Comparison of ENCODE assay signal across 23 mouse cellular contexts in genomic region chr17:35174201-35174977, GRCm38 (mm10). TPM values are rescaled to one million over a fixed set of nuclear protein-coding genes. Genes with fewer than 3 reads are reported as not detected.
DNase-seq lines count a peak whose midpoint lies in the region; ATAC-seq and TF ChIP-seq lines count a peak whose summit lies in the region.
"Had no signal": no experiment of that assay in that cellular context is flagged by ENCODE, and none has a peak within 500 bp of the region (broad histone marks: within the 10 kb centered on the region; RNA-seq: fewer than 3 reads in every experiment).

No protein-coding gene starts in this region.

- H3K9ac ChIP-seq in kidney, embryonic 15.5 days = no peak overlapping the region
- H3K9ac ChIP-seq: forebrain, embryonic 12.5 days; limb, embryonic 12.5 days; midbrain, embryonic 15.5 days; neural tube, embryonic 12.5 days; stomach, embryonic 15.5 days had no signal

- H3K4me1 ChIP-seq in kidney, embryonic 15.5 days = no peaks in the 10 kb centered on the region
- no peaks in the 10 kb centered on the region for H3K4me1 ChIP-seq in testis, adult 2 months (ENCODE audit: control insufficient read depth, insufficient read depth, low read length)
- H3K4me1 ChIP-seq: forebrain, embryonic 12.5 days; midbrain, embryonic 15.5 days; neural tube, embryonic 12.5 days; stomach, embryonic 15.5 days had no signal

- TF ChIP-seq POLR2A in testis, adult 2 months (IDR thresholded peaks at IDR 0.05; ENCODE audit: control insufficient read depth, low read depth, low read length) = no peak

- H3K4me3 ChIP-seq in kidney, embryonic 15.5 days (replicated peaks) = no peak overlapping the region
- peak overlapping the region; percentile 94 for H3K4me3 ChIP-seq in testis, adult 2 months (ENCODE audit: control insufficient read depth, low read depth, low read length)
- H3K4me3 ChIP-seq: forebrain, embryonic 12.5 days; heart, embryonic 12.5 days; limb, embryonic 12.5 days; midbrain, embryonic 15.5 days; neural tube, embryonic 12.5 days; stomach, embryonic 15.5 days had no signal

- TF ChIP-seq CTCF in testis, adult 2 months (IDR thresholded peaks at IDR 0.05; ENCODE audit: control insufficient read depth, insufficient read depth, insufficient replicate concordance, low read depth, low read length) = no peak

- 67% methylated on average over 8 of the region's 8 CpGs for WGBS in kidney, embryonic 15.5 days

- H3K36me3 ChIP-seq in kidney, embryonic 15.5 days = no peaks in the 10 kb centered on the region
- no peaks in the 10 kb centered on the region for H3K36me3 ChIP-seq in testis, adult 2 months (ENCODE audit: control insufficient read depth, insufficient read depth, low read length)
- H3K36me3 ChIP-seq: forebrain, embryonic 12.5 days; heart, embryonic 12.5 days; limb, embryonic 12.5 days; midbrain, embryonic 15.5 days; neural tube, embryonic 12.5 days; stomach, embryonic 15.5 days had no signal

- H3K27ac ChIP-seq in kidney, embryonic 15.5 days = peak overlapping the region; percentile 57; the same call in 1 of the 2 replicates
- no peak overlapping the region for H3K27ac ChIP-seq in testis, adult 2 months (ENCODE audit: control insufficient read depth, insufficient read depth, low read depth, low read length)
- H3K27ac ChIP-seq: forebrain, embryonic 12.5 days; limb, embryonic 12.5 days; midbrain, embryonic 15.5 days; neural tube, embryonic 12.5 days; stomach, embryonic 15.5 days had no signal

- no peak overlapping the region for H3K4me2 ChIP-seq in kidney, embryonic 15.5 days
- H3K4me2 ChIP-seq: forebrain, embryonic 12.5 days; heart, embryonic 12.5 days; limb, embryonic 12.5 days; midbrain, embryonic 15.5 days; neural tube, embryonic 12.5 days; stomach, embryonic 15.5 days had no signal

- ATAC-seq in kidney, embryonic 15.5 days (replicated peaks; ENCODE audit: low FRiP score) = no peak
- ATAC-seq in megakaryocyte progenitor cell, adult 5-6 weeks (replicated peaks; ENCODE audit: poor library complexity) = no peak
- ATAC-seq: midbrain, embryonic 15.5 days had no signal

- no peak for DNase-seq in kidney, adult 8-10 months
- DNase-seq in testis, postnatal 14 days (ENCODE audit: low spot score) = no peak
- peak; percentile 80 for DNase-seq in induced T-regulatory cell, adult 2 months (ENCODE audit: low read depth)
- no peak for DNase-seq in adrenal gland, postnatal 4 days (ENCODE audit: low spot score in 2 of 2)
- no peak for DNase-seq in heart, adult 8-10 months (ENCODE audit: low spot score)
- DNase-seq: adrenal gland, postnatal 25 days; cerebellum, postnatal 25 days; gastrocnemius, postnatal 25 days; heart, postnatal 4 days; kidney, postnatal 25 days; lung, adult 18-20 months; lung, postnatal 36 days; thymus, postnatal 25 days had no signal

- H3K9me3 ChIP-seq in kidney, embryonic 15.5 days (replicated peaks) = no peaks in the 10 kb centered on the region
- H3K9me3 ChIP-seq: forebrain, embryonic 12.5 days; heart, embryonic 12.5 days; limb, embryonic 12.5 days; midbrain, embryonic 15.5 days; neural tube, embryonic 12.5 days; stomach, embryonic 15.5 days had no signal

- no peaks in the 10 kb centered on the region for H3K27me3 ChIP-seq in kidney, embryonic 15.5 days
- H3K27me3 ChIP-seq in testis, adult 2 months (ENCODE audit: control insufficient read depth, insufficient read depth, low read length) = no peaks in the 10 kb centered on the region
- H3K27me3 ChIP-seq: limb, embryonic 12.5 days; midbrain, embryonic 15.5 days; neural tube, embryonic 12.5 days; stomach, embryonic 15.5 days had no signal

RNA-seq across cellular contexts. Expression of gene Aif1, which starts 1.5 kb away (rescaled TPM):
- 8.8 and 9.2 TPM in 2 replicates for polyA plus RNA-seq in kidney, embryonic 15.5 days (2015; fragmentation: Nextera tagmentation; extraction: Ambion mirVana)
- polyA plus RNA-seq in testis, adult 2 months (2012; rRNA removed) = 435 and 444 TPM in 2 replicates
- total RNA-seq in adrenal gland, postnatal 4 days (2021) = 10 to 100 TPM in 1 of 2 experiments, 1 to 10 TPM in 1; 9.8 to 10.6 TPM
- total RNA-seq in heart, adult 8-10 months (2022) = 1 to 10 TPM; 1.9 to 3.3 (median 2.4) TPM
- 5.8 and 12.4 TPM in 2 replicates for total RNA-seq in megakaryocyte progenitor cell, adult 5-6 weeks (2015)
- 8.9 and 11.5 TPM in 2 replicates for total RNA-seq in megakaryocyte progenitor cell, adult 5-6 weeks (2017)

RNA-seq across cellular contexts. Expression of gene Prrc2a, which starts 9.7 kb away (rescaled TPM):
- 176 and 209 TPM in 2 replicates for polyA plus RNA-seq in kidney, embryonic 15.5 days (2015; fragmentation: Nextera tagmentation; extraction: Ambion mirVana)
- polyA plus RNA-seq in testis, adult 2 months (2012; rRNA removed) = 515 and 563 TPM in 2 replicates
- total RNA-seq in adrenal gland, postnatal 4 days (2021) = 100 to 1,000 TPM; 264 to 295 TPM
- total RNA-seq in heart, adult 8-10 months (2022) = 100 to 1,000 TPM; 130 to 143 (median 140) TPM
- 228 and 262 TPM in 2 replicates for total RNA-seq in megakaryocyte progenitor cell, adult 5-6 weeks (2015)
- total RNA-seq in megakaryocyte progenitor cell, adult 5-6 weeks (2017) = 59.6 and 63.9 TPM in 2 replicates

RNA-seq across cellular contexts. Expression of gene Lst1, which starts 13.8 kb away (rescaled TPM):
- 12.1 and 13.7 TPM in 2 replicates for polyA plus RNA-seq in kidney, embryonic 15.5 days (2015; fragmentation: Nextera tagmentation; extraction: Ambion mirVana)
- 0.65 and 1.3 TPM in 2 replicates for polyA plus RNA-seq in testis, adult 2 months (2012; rRNA removed)
- total RNA-seq in adrenal gland, postnatal 4 days (2021) = 10 to 100 TPM; 11.0 to 13.5 TPM
- total RNA-seq in heart, adult 8-10 months (2022) = 1 to 10 TPM; 1.8 to 3.6 (median 2.6) TPM
- total RNA-seq in megakaryocyte progenitor cell, adult 5-6 weeks (2015) = 65.2 and 70.1 TPM in 2 replicates
- 47.2 and 99.6 TPM in 2 replicates for total RNA-seq in megakaryocyte progenitor cell, adult 5-6 weeks (2017)

RNA-seq across cellular contexts. Expression of gene Ltb, which starts 19.9 kb away (rescaled TPM):
- polyA plus RNA-seq in kidney, embryonic 15.5 days (2015; fragmentation: Nextera tagmentation; extraction: Ambion mirVana) = 0.53 and 0.72 TPM in 2 replicates
- polyA plus RNA-seq in testis, adult 2 months (2012; rRNA removed) = 0.86 and 0.87 TPM in 2 replicates
- total RNA-seq in adrenal gland, postnatal 4 days (2021) = 1 to 10 TPM; 6.6 to 9.3 TPM
- total RNA-seq in heart, adult 8-10 months (2022) = 1 to 10 TPM in 1 of 4 experiments, under 1 TPM in 3; 0.69 to 1.6 (median 0.80) TPM
- total RNA-seq in megakaryocyte progenitor cell, adult 5-6 weeks (2015) = 0.22 and 0.81 TPM in 2 replicates
- 0.47 and 4.4 TPM in 2 replicates for total RNA-seq in megakaryocyte progenitor cell, adult 5-6 weeks (2017)
- total RNA-seq: gastrocnemius, postnatal 25 days had no signal
- polyA plus RNA-seq: forebrain, embryonic 12.5 days had no signal

RNA-seq across cellular contexts. Expression of gene Tnf, which starts 27.4 kb away (rescaled TPM):
- polyA plus RNA-seq in kidney, embryonic 15.5 days (2015; fragmentation: Nextera tagmentation; extraction: Ambion mirVana) = 0.12 TPM in 1 of 2 replicates, not detected in the other
- 0.07 TPM in 1 of 2 replicates, not detected in the other for polyA plus RNA-seq in testis, adult 2 months (2012; rRNA removed)
- total RNA-seq in adrenal gland, postnatal 4 days (2021) = under 1 TPM; 0.42 to 0.76 TPM
- under 1 TPM; 0.25 to 0.97 (median 0.52) TPM for total RNA-seq in heart, adult 8-10 months (2022)
- 18.6 and 33.2 TPM in 2 replicates for total RNA-seq in megakaryocyte progenitor cell, adult 5-6 weeks (2015)
- total RNA-seq in megakaryocyte progenitor cell, adult 5-6 weeks (2017) = 11.1 and 16.4 TPM in 2 replicates
- total RNA-seq: layer of hippocampus, postnatal 25 days had no signal
- polyA plus RNA-seq: forebrain, embryonic 12.5 days; heart, embryonic 12.5 days; limb, embryonic 12.5 days; midbrain, embryonic 15.5 days; neural tube, embryonic 12.5 days had no signal
